Mouse (Mus musculus) 416B (cell line): ENCODE results near the gene Fgf2.
A peak's percentile ranks its signal among the peaks of the same experiment; 100 is the strongest.

Experiments used
- DNase-seq: peaks from one replicate; pipeline ENCODE4 v3.0.0; 2011; ENCODE audit warnings: low read depth

The Fgf2 gene

GRCm38 (mm10) chr3:37360729-37361128, 12.6 kb downstream of the Fgf2 start:
- DNase-seq = peak; percentile 67

DNA sequence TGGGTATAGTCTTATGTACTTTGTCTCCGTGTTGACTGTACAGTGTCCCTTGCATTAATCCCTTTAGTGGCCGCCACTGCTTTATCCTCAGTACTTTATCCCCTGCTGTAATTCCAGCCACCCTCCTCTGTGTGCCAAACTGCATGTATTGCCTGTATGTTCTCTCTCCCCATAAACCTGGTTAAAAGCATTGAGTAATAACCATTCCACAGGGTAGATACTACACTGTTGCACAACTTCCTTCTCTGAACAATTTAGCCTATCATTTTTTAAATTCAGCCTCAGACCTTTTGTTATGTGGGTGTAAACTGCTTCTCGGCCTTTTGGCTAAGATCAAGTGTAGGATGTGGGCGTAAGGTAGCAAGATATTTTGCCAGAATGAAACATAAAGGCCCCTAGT, 17.0 kb downstream of the Fgf2 start:
- DNase-seq = peak; percentile 22

DNA sequence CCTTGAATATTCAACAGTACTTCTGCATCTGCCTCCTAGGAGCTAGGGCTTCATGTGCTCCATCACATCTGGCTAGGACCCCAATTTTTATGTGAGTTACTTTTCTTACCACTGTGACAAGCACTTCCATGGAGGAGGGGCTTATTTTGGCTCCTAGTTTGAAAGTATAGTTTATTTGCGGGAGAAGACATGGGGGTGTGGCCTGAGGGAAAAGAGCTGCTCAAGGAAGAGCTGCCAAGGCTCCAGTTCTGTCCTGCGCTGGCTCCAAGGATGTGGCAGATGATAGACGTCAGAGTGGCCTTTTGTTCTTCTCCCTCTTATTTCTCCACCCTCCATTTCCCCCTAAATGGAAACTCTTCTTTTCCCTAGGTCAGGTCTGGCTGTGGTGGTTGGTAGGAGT, 17.8 kb downstream of the Fgf2 start:
- no peak for DNase-seq

DNA sequence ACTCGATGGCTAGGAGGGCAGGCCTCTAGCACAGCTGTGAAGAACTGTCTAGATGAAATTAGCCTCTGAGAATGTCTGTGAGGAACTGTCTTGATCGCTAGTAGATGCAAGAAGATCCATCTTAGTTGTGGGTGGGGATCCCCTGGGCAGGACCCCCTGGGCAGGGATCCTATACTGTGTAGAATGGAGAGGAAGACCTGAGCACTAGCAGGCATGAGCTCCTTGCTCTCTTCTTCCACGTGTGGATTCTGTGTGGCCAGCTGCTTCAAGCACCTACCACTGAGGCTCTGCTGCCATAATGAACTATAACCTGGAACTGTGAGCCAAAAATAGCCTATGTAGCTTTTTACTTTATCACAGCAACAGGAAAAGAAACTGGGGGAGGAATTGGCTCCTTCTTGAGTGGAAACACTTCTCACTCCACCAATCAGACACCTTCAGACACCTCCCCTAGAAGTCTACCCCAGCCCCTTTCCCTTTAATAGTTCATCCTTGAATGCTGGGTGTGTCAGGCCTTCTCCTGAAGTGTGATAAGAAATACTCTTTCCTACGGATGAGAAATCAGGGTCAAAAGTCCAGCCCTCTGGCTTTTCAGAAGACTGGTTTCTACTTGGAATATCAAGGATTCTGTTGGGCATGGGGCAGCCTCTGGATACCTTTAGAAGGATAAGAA, 18.4 kb downstream of the Fgf2 start:
- no peak for DNase-seq

DNA sequence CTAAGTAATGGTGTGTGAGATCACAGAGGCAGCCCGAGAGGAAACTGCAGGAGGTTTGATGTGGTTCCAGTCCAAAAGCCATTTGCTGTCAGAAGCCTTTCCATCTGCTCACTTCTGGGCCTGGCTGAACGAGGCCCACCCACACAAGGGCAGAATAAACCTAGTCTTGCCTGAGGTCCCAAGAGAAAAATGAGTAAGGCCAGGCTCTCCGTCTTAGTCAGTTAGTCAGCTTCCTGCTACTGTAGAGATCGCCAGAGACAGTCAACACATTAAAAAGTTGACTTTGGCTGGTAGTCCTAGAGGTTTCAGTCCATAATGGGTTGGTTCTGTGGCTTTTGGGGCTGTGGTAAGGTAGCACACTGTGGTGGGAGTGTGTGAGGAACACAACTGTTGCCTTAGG, 22.3 kb downstream of the Fgf2 start:
- DNase-seq = peak; percentile 13

- no peak for DNase-seq
Measured at GRCm38 (mm10) chr3:37373712-37374111, 25.6 kb downstream of the Fgf2 start.

GRCm38 (mm10) chr3:37377926-37378325, 29.8 kb downstream of the Fgf2 start:
- no peak for DNase-seq

DNA sequence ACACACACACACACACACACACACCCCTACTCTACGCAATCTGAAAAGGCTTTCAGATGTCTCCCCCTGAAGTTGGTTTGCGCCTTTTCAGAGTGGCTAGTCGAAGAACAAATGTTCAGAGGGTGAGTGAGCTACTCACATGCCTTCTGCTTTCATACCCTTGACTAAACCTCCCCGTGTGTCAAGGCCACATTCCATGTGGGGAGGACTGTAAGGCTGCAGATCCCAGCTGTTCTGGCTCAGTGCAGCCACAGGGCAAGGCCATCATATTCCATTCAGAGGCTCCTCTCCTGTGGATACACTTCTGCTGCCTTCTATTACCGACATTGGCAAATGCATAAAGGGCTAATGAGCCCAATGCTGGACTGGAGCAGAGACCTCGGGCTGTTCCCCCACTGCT, 30.3 kb downstream of the Fgf2 start:
- DNase-seq = no peak

DNA sequence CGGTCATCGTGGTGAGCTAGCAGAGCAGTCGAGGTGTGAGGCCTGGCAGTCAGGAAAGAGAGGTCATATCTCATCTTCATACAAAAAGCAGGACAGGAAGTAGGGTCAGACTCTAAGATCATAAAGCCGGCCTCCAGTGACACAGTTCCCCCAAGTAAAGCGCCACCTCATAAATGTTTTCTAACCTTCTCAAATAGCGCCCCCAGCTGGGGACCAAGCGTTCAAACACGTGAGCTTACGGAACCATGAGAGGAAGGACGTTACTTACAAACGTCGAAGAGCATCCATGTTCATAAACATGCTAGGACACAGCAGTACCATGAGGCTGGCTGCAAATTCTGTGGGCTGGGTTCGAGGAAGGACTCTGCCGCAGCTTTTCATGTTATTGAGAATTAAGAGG, 31.1 kb downstream of the Fgf2 start:
- DNase-seq = peak; percentile 56

- no peak for DNase-seq
Measured at GRCm38 (mm10) chr3:37379930-37380881, 32.1 kb downstream of the Fgf2 start.

- DNase-seq = no peak
Measured at GRCm38 (mm10) chr3:37381457-37381856, 33.3 kb downstream of the Fgf2 start.

DNA sequence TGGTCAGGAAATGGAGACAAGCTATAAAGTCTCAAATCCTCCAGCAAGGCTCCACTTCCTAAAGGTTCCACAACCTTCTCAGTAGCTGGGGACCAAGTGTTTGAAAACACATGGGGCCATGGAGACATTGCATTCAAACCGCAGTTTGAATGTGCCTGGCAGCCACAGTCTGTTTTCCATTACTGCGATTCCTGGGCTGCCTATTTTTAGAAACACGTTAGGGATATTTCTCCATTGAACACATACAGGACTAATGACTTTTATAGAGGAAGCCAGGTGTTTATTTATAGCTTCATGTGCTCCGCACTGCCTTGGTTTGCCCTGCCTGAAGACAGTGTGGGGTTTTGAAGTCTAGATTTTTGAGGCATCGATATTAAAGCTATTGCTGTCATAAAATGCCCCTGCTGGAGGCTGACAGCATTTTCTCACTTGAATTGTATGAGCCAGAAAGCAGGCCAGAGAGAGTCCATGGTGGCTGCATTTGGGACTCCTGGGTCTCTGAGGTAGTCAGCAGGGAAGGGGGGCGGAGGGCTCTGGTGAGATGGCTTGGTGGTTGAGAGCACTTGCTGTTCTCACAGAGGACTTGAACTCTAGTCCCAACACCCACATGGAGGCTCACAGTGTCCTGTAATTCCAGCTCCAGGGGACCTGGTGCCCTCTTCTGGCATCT, 35.1 kb downstream of the Fgf2 start:
- peak; percentile 8 for DNase-seq

DNA sequence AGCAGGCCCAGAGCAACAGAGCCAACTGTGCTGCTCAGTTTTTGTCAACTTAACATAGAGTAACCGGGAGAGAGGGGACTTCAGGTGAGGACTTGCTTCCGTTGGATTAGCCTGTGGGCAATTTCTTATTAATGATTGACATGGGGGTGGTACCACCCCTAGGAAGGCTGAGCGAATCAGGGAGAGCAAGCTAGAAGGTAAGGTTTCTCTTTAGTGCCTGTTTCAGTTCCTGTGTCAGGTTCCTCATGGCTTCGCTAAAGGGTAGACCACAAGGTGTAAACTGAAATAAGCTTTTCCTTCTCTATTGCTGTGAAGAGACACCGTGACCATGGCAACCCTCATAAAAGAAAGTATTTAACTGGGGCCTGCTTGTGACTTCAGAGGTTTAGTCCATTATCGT, 39.2 kb downstream of the Fgf2 start:
- no peak for DNase-seq

GRCm38 (mm10) chr3:37396930-37397608, 48.9 kb downstream of the Fgf2 start:
- no peak for DNase-seq

DNA sequence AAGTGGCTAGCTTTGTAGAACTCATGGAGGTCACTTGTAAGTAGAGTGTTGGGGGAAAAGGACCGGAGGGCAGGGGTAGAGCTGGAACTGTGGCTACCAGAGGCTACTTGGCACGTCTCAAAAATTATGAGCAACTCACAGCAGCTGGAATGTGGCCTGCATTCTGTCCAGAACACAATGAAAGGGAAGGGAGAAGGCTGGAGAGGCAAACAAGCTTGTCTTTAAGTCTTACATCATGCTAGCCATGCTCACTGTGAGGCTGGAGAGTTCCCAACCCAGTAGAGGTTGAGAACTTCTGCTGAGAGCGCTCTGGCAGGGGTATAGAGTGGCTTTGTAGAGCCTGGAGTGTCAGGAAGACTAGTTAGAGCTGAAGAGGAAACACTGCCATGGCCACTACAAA, 49.5 kb downstream of the Fgf2 start:
- no peak for DNase-seq

GRCm38 (mm10) chr3:37398661-37399395, 50.7 kb downstream of the Fgf2 start:
- DNase-seq = no peak

GRCm38 (mm10) chr3:37401729-37402610, 53.8 kb downstream of the Fgf2 start:
- no peak for DNase-seq

- DNase-seq = no peak
Measured at GRCm38 (mm10) chr3:37407598-37407997, 59.5 kb downstream of the Fgf2 start.

GRCm38 (mm10) chr3:37413446-37413845, 65.3 kb downstream of the Fgf2 start:
- no peak for DNase-seq

DNA sequence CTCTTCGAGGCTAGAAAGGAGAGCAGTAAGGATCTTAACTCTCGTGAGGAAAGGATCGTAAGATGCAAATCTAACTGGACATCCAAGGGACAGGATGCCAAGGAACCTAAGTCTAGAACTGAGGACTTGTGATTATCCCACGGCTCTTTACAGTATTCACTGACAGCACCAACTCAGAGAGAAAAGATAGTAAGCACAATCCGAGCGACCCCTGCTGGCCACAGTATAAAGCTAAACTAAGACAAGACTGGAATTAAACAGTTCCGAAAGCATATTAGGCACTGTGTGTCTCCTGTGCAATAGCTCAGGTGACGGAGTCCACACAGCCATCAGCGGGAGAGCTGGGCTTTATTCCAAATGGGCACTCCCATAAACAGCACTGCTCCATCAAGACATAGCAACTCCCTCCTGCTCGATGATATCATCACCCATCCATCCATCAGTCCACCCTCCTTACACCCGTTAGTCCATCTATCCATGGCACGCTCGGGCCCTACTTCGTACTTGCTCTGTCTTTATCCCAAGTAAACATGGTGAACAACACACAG, 66.3 kb downstream of the Fgf2 start:
- DNase-seq = peak; percentile 80
